Mouse (Mus musculus): ENCODE data around the gene Hdac9. TPM values are rescaled to one million over a fixed set of nuclear protein-coding genes. Genes with fewer than 3 reads are reported as not detected.
"Not testable (repeated sequence)": the region's sequence is repeated elsewhere in the genome, so short reads cannot be mapped to it uniquely, and the experiment has no call there.

Hdac9 gene
- total RNA-seq, 1 experiment from 2014 or later, result 0.88 TPM

DNA sequence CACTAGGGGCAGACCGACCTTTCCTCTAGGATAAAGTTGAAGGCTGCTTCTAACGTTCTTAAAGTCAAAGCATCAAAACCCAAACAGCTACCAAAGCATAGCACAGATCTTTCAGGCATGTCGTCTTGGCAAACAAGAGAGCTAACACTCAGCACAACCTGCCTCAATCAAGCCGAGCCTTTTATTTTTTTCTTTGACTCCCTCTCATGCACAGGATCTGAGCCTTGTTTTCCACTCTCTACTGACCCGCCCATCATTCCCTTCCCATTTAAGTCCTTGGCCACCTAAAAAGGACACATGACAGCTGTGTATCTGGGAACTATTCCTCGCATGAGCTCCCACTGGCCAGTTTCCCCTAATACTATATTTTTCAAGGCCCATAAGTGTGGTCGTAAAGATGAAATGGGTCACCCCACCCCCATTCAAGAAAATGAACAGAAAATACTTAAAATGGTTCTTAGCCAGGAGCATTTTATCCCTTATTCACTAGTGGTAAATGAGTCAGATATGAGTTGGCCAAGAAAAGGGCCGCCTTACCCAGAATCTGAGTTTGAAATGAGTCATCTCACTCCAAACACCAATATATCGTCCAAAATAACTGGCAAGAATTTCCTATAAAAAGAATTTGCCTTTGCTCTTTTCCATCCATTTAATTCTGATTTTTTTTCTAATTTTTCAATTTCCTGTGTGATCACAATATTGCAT, 840.9 kb downstream of the Hdac9 start:
- no peak for DNase-seq

DNA sequence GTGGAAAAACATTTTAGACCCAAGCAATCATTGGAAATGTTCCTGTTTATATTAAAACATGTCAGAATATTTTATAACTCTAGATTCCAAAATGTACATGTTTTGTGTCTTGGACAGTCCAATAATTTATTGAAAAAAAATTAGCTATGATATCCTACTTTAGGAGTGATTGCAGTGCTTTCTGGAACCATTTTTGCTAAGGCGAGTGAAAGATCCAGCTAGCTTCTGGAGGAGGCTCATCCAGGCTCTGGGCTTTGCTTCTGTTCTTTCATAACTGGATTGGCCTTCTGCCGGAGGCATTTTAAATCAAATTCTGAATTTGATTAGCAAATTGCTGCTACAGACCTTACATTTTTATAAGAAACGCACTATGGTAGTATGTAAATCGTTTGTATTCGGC, 864.4 kb downstream of the Hdac9 start:
- DNase-seq, result no peak

DNA sequence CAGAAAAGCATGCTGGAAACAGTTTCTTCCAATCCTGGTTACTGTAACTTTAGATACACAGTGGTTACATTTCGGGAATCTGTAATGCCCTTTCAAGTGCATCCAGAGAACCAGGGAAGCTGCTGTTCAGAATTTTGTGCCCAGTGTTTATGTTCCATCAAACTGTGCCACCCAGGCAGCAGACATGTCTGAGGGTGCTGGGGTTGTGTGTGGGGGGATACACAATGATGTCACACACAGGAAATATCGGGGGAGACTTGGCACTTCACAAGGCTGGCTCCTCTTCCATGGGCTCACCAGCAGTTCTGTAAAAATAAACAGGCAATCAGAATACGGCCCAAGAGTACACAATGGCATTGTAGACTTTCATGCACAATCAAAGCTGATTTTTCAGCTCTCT, 864.9 kb downstream of the Hdac9 start:
- no peak for DNase-seq

GRCm38 (mm10) chr12:34051112-34051511, 865.8 kb downstream of the Hdac9 start:
- peak; percentile 42 for DNase-seq

DNA sequence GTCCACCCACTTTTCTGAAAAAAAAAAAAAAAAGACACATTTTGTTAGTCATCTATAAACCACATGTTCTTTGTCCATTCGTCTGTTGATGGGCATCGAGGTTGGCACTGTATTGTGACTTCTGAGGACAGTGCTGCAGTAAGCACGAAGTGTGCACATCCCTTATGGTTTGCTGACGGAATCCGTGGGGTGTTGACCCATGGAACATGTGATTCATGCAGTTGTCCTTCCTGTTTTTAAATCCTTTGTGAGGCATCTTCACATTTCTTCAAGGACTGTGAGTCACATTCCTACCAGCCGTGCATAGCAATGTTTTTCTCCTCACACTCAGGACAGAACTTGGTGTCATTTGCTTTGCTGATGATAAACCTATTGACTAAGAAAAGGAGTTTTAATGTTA, 875.9 kb downstream of the Hdac9 start:
- peak; percentile 4 for DNase-seq

DNA sequence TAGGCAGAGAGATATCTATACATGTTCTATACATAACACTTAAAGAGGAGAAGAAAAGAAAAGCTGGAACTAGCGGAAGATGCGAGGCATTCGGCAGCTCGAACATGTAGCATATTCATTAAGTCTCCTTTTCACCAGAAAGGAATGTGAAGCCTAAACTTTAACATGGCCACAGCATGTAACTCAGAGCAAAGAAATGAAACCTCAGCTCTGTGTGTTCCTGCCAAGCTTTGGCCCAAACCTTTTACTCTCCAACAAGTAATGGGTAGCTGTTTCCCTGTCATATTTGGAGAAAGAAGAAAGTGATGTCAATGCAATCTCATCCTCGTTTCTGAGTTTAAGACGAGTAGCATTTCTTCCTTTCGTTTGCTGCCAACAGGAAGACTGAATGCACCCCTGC, 876.8 kb downstream of the Hdac9 start:
- DNase-seq, result no peak

GRCm38 (mm10) chr12:34009796-34010195, 907.1 kb downstream of the Hdac9 start:
- DNase-seq, result not testable (repeated sequence)

Other genes with a start within 250 kb of the Hdac9 start
- gene Prps1l1, start 67.7 kb upstream of the Hdac9 start, total RNA-seq (2021), result not detected in 2 replicates
- gene Snx13, start 130.1 kb upstream of the Hdac9 start, total RNA-seq (2021), result 38.2 and 42.9 TPM in 2 replicates